Comparison of ENCODE assay signal across 22 mouse cellular contexts in genomic region chr1:141369447-141369846, GRCm38 (mm10).
DNase-seq lines count a peak whose midpoint lies in the region; ATAC-seq lines count a peak whose summit lies in the region.
"Had no signal": no experiment of that assay in that cellular context is flagged by ENCODE, and none has a peak within 500 bp of the region (broad histone marks: within the 10 kb centered on the region; RNA-seq: fewer than 3 reads in every experiment).

No protein-coding gene starts in this region.

- H3K36me3 ChIP-seq in forebrain, embryonic 11.5 days (ENCODE audit: control insufficient read depth, insufficient read depth, low read length), result no peaks in the 10 kb centered on the region
- no peaks in the 10 kb centered on the region for H3K36me3 ChIP-seq in forebrain, embryonic 15.5 days
- H3K36me3 ChIP-seq in midbrain, embryonic 12.5 days, result no peaks in the 10 kb centered on the region
- H3K36me3 ChIP-seq in midbrain, embryonic 11.5 days (ENCODE audit: control insufficient read depth, insufficient read depth, low read length), result no peaks in the 10 kb centered on the region
- H3K36me3 ChIP-seq in neural tube, embryonic 11.5 days (ENCODE audit: control insufficient read depth, insufficient read depth, low read length), result no peaks in the 10 kb centered on the region
- no peaks in the 10 kb centered on the region for H3K36me3 ChIP-seq in neural tube, embryonic 15.5 days
- H3K36me3 ChIP-seq: embryonic facial prominence, embryonic 12.5 days; G1E; heart, embryonic 13.5 days; hindbrain, embryonic 12.5 days had no signal

- no peaks in the 10 kb centered on the region for H3K27me3 ChIP-seq in forebrain, embryonic 11.5 days (ENCODE audit: control insufficient read depth, insufficient read depth, low read length)
- no peaks in the 10 kb centered on the region for H3K27me3 ChIP-seq in forebrain, embryonic 15.5 days
- H3K27me3 ChIP-seq in midbrain, embryonic 12.5 days, result no peaks in the 10 kb centered on the region
- no peaks in the 10 kb centered on the region for H3K27me3 ChIP-seq in midbrain, embryonic 11.5 days (ENCODE audit: control insufficient read depth, insufficient read depth, low read length)
- H3K27me3 ChIP-seq in neural tube, embryonic 11.5 days (ENCODE audit: control insufficient read depth, insufficient read depth, low read length), result no peaks in the 10 kb centered on the region
- H3K27me3 ChIP-seq in neural tube, embryonic 15.5 days (replicated peaks), result no peaks in the 10 kb centered on the region
- H3K27me3 ChIP-seq: embryonic facial prominence, embryonic 12.5 days; heart, embryonic 13.5 days; hindbrain, embryonic 12.5 days had no signal

- H3K4me3 ChIP-seq in forebrain, embryonic 11.5 days (ENCODE audit: low read depth, low read length), result no peak overlapping the region
- no peak overlapping the region for H3K4me3 ChIP-seq in forebrain, embryonic 15.5 days
- H3K4me3 ChIP-seq in midbrain, embryonic 12.5 days, result no peak overlapping the region
- H3K4me3 ChIP-seq in midbrain, embryonic 11.5 days (ENCODE audit: low read depth, low read length), result no peak overlapping the region
- H3K4me3 ChIP-seq in neural tube, embryonic 11.5 days (ENCODE audit: low read depth, low read length), result no peak overlapping the region
- H3K4me3 ChIP-seq in neural tube, embryonic 15.5 days (replicated peaks), result no peak overlapping the region
- H3K4me3 ChIP-seq: embryonic facial prominence, embryonic 12.5 days; heart, embryonic 13.5 days; hindbrain, embryonic 12.5 days had no signal

- no peaks in the 10 kb centered on the region for H3K9me3 ChIP-seq in forebrain, embryonic 11.5 days (ENCODE audit: control insufficient read depth, low read length)
- no peaks in the 10 kb centered on the region for H3K9me3 ChIP-seq in forebrain, embryonic 15.5 days
- H3K9me3 ChIP-seq in midbrain, embryonic 12.5 days, result no peaks in the 10 kb centered on the region
- H3K9me3 ChIP-seq in midbrain, embryonic 11.5 days (ENCODE audit: control insufficient read depth, low read length), result no peaks in the 10 kb centered on the region
- no peaks in the 10 kb centered on the region for H3K9me3 ChIP-seq in neural tube, embryonic 11.5 days (ENCODE audit: control insufficient read depth, low read length)
- H3K9me3 ChIP-seq in neural tube, embryonic 15.5 days (replicated peaks), result no peaks in the 10 kb centered on the region
- H3K9me3 ChIP-seq: embryonic facial prominence, embryonic 12.5 days; G1E; heart, embryonic 13.5 days; hindbrain, embryonic 12.5 days had no signal

- no peak overlapping the region for H3K4me2 ChIP-seq in forebrain, embryonic 11.5 days (ENCODE audit: low read depth, low read length, severe bottlenecking)
- H3K4me2 ChIP-seq in forebrain, embryonic 15.5 days (replicated peaks), result no peak overlapping the region
- no peak overlapping the region for H3K4me2 ChIP-seq in midbrain, embryonic 12.5 days (replicated peaks)
- H3K4me2 ChIP-seq in midbrain, embryonic 11.5 days, result no peak overlapping the region
- H3K4me2 ChIP-seq in neural tube, embryonic 11.5 days (ENCODE audit: low read depth), result no peak overlapping the region
- no peak overlapping the region for H3K4me2 ChIP-seq in neural tube, embryonic 15.5 days
- H3K4me2 ChIP-seq: embryonic facial prominence, embryonic 12.5 days; heart, embryonic 13.5 days; hindbrain, embryonic 12.5 days had no signal

- no peaks in the 10 kb centered on the region for H3K4me1 ChIP-seq in forebrain, embryonic 11.5 days (replicated peaks; ENCODE audit: control insufficient read depth, insufficient read depth, low read length)
- H3K4me1 ChIP-seq in forebrain, embryonic 15.5 days, result no peaks in the 10 kb centered on the region
- H3K4me1 ChIP-seq in midbrain, embryonic 12.5 days, result no peaks in the 10 kb centered on the region
- no peaks in the 10 kb centered on the region for H3K4me1 ChIP-seq in midbrain, embryonic 11.5 days (ENCODE audit: control insufficient read depth, insufficient read depth, low read length)
- H3K4me1 ChIP-seq in neural tube, embryonic 11.5 days (ENCODE audit: control insufficient read depth, insufficient read depth, low read length), result no peaks in the 10 kb centered on the region
- H3K4me1 ChIP-seq in neural tube, embryonic 15.5 days, result no peaks in the 10 kb centered on the region
- H3K4me1 ChIP-seq: embryonic facial prominence, embryonic 12.5 days; heart, embryonic 13.5 days; hindbrain, embryonic 12.5 days had no signal

- DNase-seq in forebrain, embryonic 11.5 days (ENCODE audit: low spot score), result no peak
- no peak for DNase-seq in midbrain, embryonic 11.5 days (ENCODE audit: low spot score, missing footprints)
- DNase-seq in neural tube, embryonic 11.5 days (ENCODE audit: low spot score), result no peak
- DNase-seq in urinary bladder, postnatal 4 days (ENCODE audit: low spot score in 2 of 2), result no peak
- DNase-seq: adrenal gland, adult 8-10 months; adrenal gland, postnatal 36 days; B cell, adult 2 months; cerebellum, adult 11 months; cerebellum, adult 8-10 months; cerebellum, postnatal 25 days; gastrocnemius, postnatal 36 days; heart, adult 11 months; heart, postnatal 36 days had no signal

- H3K27ac ChIP-seq in forebrain, embryonic 11.5 days (ENCODE audit: low read depth, low read length), result no peak overlapping the region
- no peak overlapping the region for H3K27ac ChIP-seq in forebrain, embryonic 15.5 days (replicated peaks)
- H3K27ac ChIP-seq in midbrain, embryonic 12.5 days (replicated peaks), result no peak overlapping the region
- no peak overlapping the region for H3K27ac ChIP-seq in midbrain, embryonic 11.5 days (ENCODE audit: low read depth, low read length)
- no peak overlapping the region for H3K27ac ChIP-seq in neural tube, embryonic 11.5 days (ENCODE audit: low read depth, low read length)
- no peak overlapping the region for H3K27ac ChIP-seq in neural tube, embryonic 15.5 days (replicated peaks)
- H3K27ac ChIP-seq: embryonic facial prominence, embryonic 12.5 days; heart, embryonic 13.5 days; hindbrain, embryonic 12.5 days had no signal

- ATAC-seq in forebrain, embryonic 11.5 days (replicated peaks; ENCODE audit: low FRiP score), result peak; percentile 55; the same call in 1 of the 2 replicates
- no peak; the same call in 1 of the 2 replicates for ATAC-seq in forebrain, embryonic 15.5 days (replicated peaks)
- peak; percentile 49; the same call in 1 of the 2 replicates for ATAC-seq in midbrain, embryonic 12.5 days (ENCODE audit: low FRiP score, low read depth)
- no peak for ATAC-seq in midbrain, embryonic 11.5 days (ENCODE audit: low FRiP score)
- peak; percentile 38; the same call in 1 of the 2 replicates for ATAC-seq in neural tube, embryonic 11.5 days (ENCODE audit: insufficient read depth, low FRiP score, low TSS enrichment)
- no peak for ATAC-seq in neural tube, embryonic 15.5 days (ENCODE audit: low FRiP score)
- ATAC-seq: CD4-positive, CD25-positive, alpha-beta regulatory T cell, adult 4 months; hindbrain, embryonic 16.5 days had no signal

- no peak overlapping the region for H3K9ac ChIP-seq in forebrain, embryonic 11.5 days (ENCODE audit: low read length)
- no peak overlapping the region for H3K9ac ChIP-seq in forebrain, embryonic 15.5 days (replicated peaks)
- H3K9ac ChIP-seq in midbrain, embryonic 12.5 days (replicated peaks), result no peak overlapping the region
- no peak overlapping the region for H3K9ac ChIP-seq in midbrain, embryonic 11.5 days (ENCODE audit: low read length)
- H3K9ac ChIP-seq in neural tube, embryonic 11.5 days (ENCODE audit: low read length), result no peak overlapping the region
- H3K9ac ChIP-seq in neural tube, embryonic 15.5 days (replicated peaks), result no peak overlapping the region
- H3K9ac ChIP-seq: embryonic facial prominence, embryonic 12.5 days; heart, embryonic 13.5 days; hindbrain, embryonic 12.5 days had no signal

- WGBS in forebrain, embryonic 11.5 days, result 75% methylated on average over 1 of the region's 1 CpGs
- 50% methylated on average over 1 of the region's 1 CpGs for WGBS in forebrain, embryonic 15.5 days
- 72% methylated on average over 1 of the region's 1 CpGs for WGBS in midbrain, embryonic 12.5 days
- 88% methylated on average over 1 of the region's 1 CpGs for WGBS in midbrain, embryonic 11.5 days
- WGBS in neural tube, embryonic 11.5 days, result 82% methylated on average over 1 of the region's 1 CpGs
- whole genome bisulfite sequencing in neural tube, embryonic 15.5 days, result 62% methylated on average over 1 of the region's 1 CpGs

Comparison
In these comparisons a context has a peak if more than half of its experiments do, and no peak if none do; other contexts are left out.
1. ATAC-seq: peak in forebrain, embryonic 11.5 days (single experiment), midbrain, embryonic 12.5 days (single experiment) and neural tube, embryonic 11.5 days (single experiment); none in forebrain, embryonic 15.5 days (single experiment), midbrain, embryonic 11.5 days (single experiment) and neural tube, embryonic 15.5 days (single experiment).